Mouse (Mus musculus) c-Kit-positive CD71-negative TER-119-negative erythroid progenitor cells, embryonic 14.5 days (primary cell): ENCODE results near the gene Tnfrsf22.
A peak's percentile ranks its signal among the peaks of the same experiment; 100 is the strongest.
"Not testable (repeated sequence)": the region's sequence is repeated elsewhere in the genome, so short reads cannot be mapped to it uniquely, and the experiment has no call there.

Source experiments
- DNase-seq: peaks from one replicate; pipeline ENCODE4 v3.0.0-alpha.2; 2013; ENCODE audit warnings: low read depth

The Tnfrsf22 gene

GRCm38 (mm10) chr7:143649034-143649768, at the start of gene Tnfrsf22:
Gene Tnfrsf22, minus strand, starts transcription at chr7:143649661.
- peak; percentile 65 for DNase-seq

- DNase-seq, result peak; percentile 50
These were observed 46.7 kb upstream of the Tnfrsf22 start for GRCm38 (mm10) chr7:143696140-143696539.

- no peak for DNase-seq
These were observed 45.1 kb upstream of the Tnfrsf22 start for GRCm38 (mm10) chr7:143694550-143694949.

GRCm38 (mm10) chr7:143692746-143693510, 43.5 kb upstream of the Tnfrsf22 start:
- DNase-seq, result no peak

GRCm38 (mm10) chr7:143691909-143692308, 42.4 kb upstream of the Tnfrsf22 start:
- DNase-seq, result no peak

- no peak for DNase-seq
These were observed 41.7 kb upstream of the Tnfrsf22 start for GRCm38 (mm10) chr7:143691181-143691580.

- DNase-seq, result no peak
These were observed 40.5 kb upstream of the Tnfrsf22 start for GRCm38 (mm10) chr7:143689946-143690345.

GRCm38 (mm10) chr7:143689481-143689880, 40.0 kb upstream of the Tnfrsf22 start:
- DNase-seq, result no peak

GRCm38 (mm10) chr7:143686676-143687075, 37.2 kb upstream of the Tnfrsf22 start:
- DNase-seq, result not testable (repeated sequence)

- DNase-seq, result not testable (repeated sequence)
These were observed 36.7 kb upstream of the Tnfrsf22 start for GRCm38 (mm10) chr7:143686191-143686590.

GRCm38 (mm10) chr7:143685359-143686067, 36.1 kb upstream of the Tnfrsf22 start, which contains the start of gene Tnfrsf23:
Gene Tnfrsf23, minus strand, starts transcription at chr7:143685872.
- DNase-seq, result peak; percentile 76

- not testable (repeated sequence) for DNase-seq
These were observed 35.1 kb upstream of the Tnfrsf22 start for GRCm38 (mm10) chr7:143684569-143684968.

- DNase-seq, result no peak
These were observed 32.1 kb upstream of the Tnfrsf22 start for GRCm38 (mm10) chr7:143681566-143681965.

GRCm38 (mm10) chr7:143680836-143681235, 31.4 kb upstream of the Tnfrsf22 start:
- DNase-seq, result not testable (repeated sequence)

GRCm38 (mm10) chr7:143679650-143680049, 30.2 kb upstream of the Tnfrsf22 start:
- not testable (repeated sequence) for DNase-seq

- DNase-seq, result no peak
These were observed 17.2 kb upstream of the Tnfrsf22 start for GRCm38 (mm10) chr7:143666427-143667311.

- DNase-seq, result no peak
These were observed 14.0 kb upstream of the Tnfrsf22 start for GRCm38 (mm10) chr7:143663470-143663869.

- no peak for DNase-seq
These were observed 11.3 kb upstream of the Tnfrsf22 start for GRCm38 (mm10) chr7:143660797-143661196.

- not testable (repeated sequence) for DNase-seq
These were observed 397 bp upstream of the Tnfrsf22 start for GRCm38 (mm10) chr7:143649769-143650346.

- not testable (repeated sequence) for DNase-seq
These were observed 5.5 kb downstream of the Tnfrsf22 start for GRCm38 (mm10) chr7:143643949-143644348.

GRCm38 (mm10) chr7:143636674-143637073, 12.8 kb downstream of the Tnfrsf22 start:
- DNase-seq, result no peak
